Mouse (Mus musculus): ENCODE results near the gene Arhgap9. TPM values are rescaled to one million over a fixed set of nuclear protein-coding genes. Genes with fewer than 3 reads are reported as not detected.

The Arhgap9 gene
- 12.2 and 13.2 TPM in 2 replicates for polyA plus RNA-seq (2015; fragmentation: Nextera tagmentation; extraction: Ambion mirVana)

DNA sequence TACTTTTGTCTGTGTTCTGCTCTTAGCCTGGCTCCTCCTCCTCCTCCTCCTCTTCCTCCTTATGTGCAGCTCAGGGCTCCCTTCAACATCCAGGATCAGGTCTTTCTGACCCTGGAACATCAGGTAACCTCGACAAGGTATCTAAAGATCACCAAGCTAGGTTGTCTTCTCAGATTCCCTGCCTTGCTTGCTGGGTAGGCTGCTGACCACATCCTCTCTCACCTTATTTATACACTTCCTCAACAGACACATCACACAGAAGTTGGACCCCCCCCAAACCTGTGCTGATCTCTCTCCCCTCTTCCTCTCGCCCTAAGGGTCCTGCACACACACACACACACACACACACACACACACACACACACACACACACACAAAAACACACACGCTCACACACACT, at the start of gene Arhgap9:
TSS of gene Arhgap9 (plus strand) at position 344 of the 400 bp plus-strand sequence.
- Histone ChIP-seq H3K4me2 (ENCODE audit: low read depth, low read length) (0 out of 2 replicates have a peak within 1 kb of the TSS, but pooled peaks have one; percentile 7), H3K4me1 (ENCODE audit: control insufficient read depth, low read depth, low read length) (peaks cover 28% of the 10 kb centered on the region)

DNA sequence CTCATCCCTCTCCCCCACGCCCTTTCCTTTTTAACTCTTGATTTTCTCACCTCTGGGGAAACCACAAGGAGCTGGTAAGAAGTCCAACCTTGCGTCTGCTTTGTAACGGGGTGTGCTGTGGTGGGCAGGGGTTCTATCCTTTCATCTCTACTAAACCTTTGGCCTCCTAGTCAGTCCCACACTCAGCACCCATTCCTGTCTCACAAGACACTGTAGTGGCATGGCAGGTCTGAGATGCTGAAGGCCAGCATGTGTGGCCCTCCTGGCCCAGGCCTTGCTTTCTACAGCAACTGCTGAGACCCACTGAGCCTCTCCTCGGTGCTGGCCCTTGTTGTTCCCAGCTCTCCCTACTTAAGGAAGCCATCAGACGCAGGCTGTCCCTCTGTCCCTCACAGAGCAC, 49.4 kb upstream of the Arhgap9 start:
- peaks cover 21% of the 10 kb centered on the region for H3K4me1 ChIP-seq (ENCODE audit: control insufficient read depth, low read depth, low read length)
- no peaks in the 10 kb centered on the region for H3K9me3 ChIP-seq (replicated peaks; ENCODE audit: control insufficient read depth, low read length)
- no peak overlapping the region for H3K27ac ChIP-seq (ENCODE audit: low read length)
- no peak overlapping the region for H3K4me2 ChIP-seq (ENCODE audit: low read depth, low read length)
- no peaks in the 10 kb centered on the region for H3K27me3 ChIP-seq (ENCODE audit: control insufficient read depth, insufficient read depth, low read depth, low read length)
- no peak for ATAC-seq (ENCODE audit: low read depth)
- no peak overlapping the region for H3K4me3 ChIP-seq (ENCODE audit: low read depth, low read length)
- 81% methylated on average over 5 of the region's 5 CpGs for WGBS (ENCODE audit: insufficient replicate concordance)
- peaks cover 20% of the 10 kb centered on the region; the same call in 1 of the 2 replicates for H3K36me3 ChIP-seq (ENCODE audit: control insufficient read depth, insufficient read depth)
- no peak overlapping the region for H3K9ac ChIP-seq (ENCODE audit: low read depth, low read length)

More for the DNA sequence above, at the start of gene Arhgap9:
- 51% methylated on average over 3 of the region's 3 CpGs for WGBS (ENCODE audit: insufficient replicate concordance)
- peaks cover 5% of the 10 kb centered on the region for H3K27me3 ChIP-seq (ENCODE audit: control insufficient read depth, insufficient read depth, low read depth, low read length)
- H3K27ac ChIP-seq (ENCODE audit: low read length), result peak within 1 kb of the TSS; percentile 36
- no peak within 1 kb of the TSS for H3K9ac ChIP-seq (ENCODE audit: low read depth, low read length)
- H3K9me3 ChIP-seq (replicated peaks; ENCODE audit: control insufficient read depth, low read length), result no peaks in the 10 kb centered on the region
- no peaks in the 10 kb centered on the region for H3K36me3 ChIP-seq (ENCODE audit: control insufficient read depth, insufficient read depth)
- 0 out of 2 replicates have a peak within 1 kb of the TSS, but pooled peaks have one; percentile 1 for H3K4me3 ChIP-seq (ENCODE audit: low read depth, low read length)
- no peak for ATAC-seq (ENCODE audit: low read depth)

DNA sequence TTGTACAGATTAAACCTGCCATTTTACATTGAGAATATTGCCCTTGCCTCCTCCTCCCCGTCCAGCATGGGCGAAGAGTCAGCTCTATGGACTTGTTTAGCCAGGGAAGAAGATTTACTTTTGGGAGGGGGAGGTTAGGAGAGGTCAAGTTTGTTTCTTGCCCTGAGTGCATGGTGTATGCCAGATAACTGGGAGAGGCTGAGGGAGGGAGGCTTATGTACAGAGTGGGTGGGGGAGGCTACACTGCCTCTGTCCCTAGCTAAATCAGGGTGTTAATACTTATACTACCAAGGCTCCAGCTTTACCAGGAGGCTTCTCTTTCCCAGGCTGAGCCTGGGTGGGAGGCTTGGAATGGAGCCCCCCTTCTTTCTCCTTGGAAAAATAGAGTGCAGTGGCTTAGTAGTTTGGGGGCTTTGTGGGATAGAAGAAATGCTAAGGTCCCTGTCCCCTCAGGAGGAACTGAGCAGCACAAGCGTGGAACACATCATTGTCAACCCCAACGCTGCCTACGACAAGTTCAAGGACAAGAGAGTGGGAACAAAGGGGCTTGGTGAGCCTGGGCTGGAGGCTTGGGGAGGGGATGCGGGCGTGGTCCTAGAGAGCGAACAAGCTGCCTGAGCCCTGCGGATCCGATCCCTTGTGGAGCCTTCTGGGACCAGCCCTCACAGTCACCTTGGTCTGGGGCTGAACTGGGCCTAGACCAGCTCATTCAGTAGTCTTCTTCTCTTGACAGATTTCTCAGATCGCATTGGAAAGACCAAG, 47.3 kb upstream of the Arhgap9 start:
- H3K36me3 ChIP-seq (ENCODE audit: control insufficient read depth, insufficient read depth), result peaks cover 30% of the 10 kb centered on the region

DNA sequence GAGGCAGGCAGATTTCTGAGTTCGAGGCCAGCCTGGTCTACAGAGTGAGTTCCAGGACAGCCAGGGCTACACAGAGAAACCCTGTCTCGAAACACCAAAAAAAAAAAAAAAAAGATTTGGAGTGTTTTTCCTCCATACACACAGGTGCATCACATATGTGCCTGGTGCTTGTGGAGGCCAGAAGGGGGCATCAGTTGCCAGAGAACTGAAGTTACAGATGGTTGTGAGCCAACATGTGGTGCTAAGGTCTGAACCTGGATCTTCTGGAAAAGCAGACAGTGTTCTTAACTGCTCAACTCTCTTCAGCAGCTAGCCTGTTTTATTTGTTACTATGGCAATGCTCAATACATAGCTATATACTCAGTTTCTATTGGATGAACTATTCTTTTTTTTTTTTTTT, 42.0 kb upstream of the Arhgap9 start:
- WGBS (ENCODE audit: insufficient replicate concordance), result 78% methylated on average over 2 of the region's 2 CpGs
- ATAC-seq (ENCODE audit: low read depth), result no peak

More for the DNA sequence above, 47.3 kb upstream of the Arhgap9 start:
- ATAC-seq (ENCODE audit: low read depth), result peak; percentile 65
- H3K9me3 ChIP-seq (replicated peaks; ENCODE audit: control insufficient read depth, low read length), result no peaks in the 10 kb centered on the region
- no peaks in the 10 kb centered on the region for H3K27me3 ChIP-seq (ENCODE audit: control insufficient read depth, insufficient read depth, low read depth, low read length)
- no peak overlapping the region for H3K27ac ChIP-seq (ENCODE audit: low read length)
- H3K4me1 ChIP-seq (ENCODE audit: control insufficient read depth, low read depth, low read length), result peaks cover 11% of the 10 kb centered on the region
- no peak overlapping the region for H3K4me3 ChIP-seq (ENCODE audit: low read depth, low read length)
- WGBS (ENCODE audit: insufficient replicate concordance), result 84% methylated on average over 11 of the region's 11 CpGs
- no peak overlapping the region for H3K9ac ChIP-seq (ENCODE audit: low read depth, low read length)
- no peak overlapping the region for H3K4me2 ChIP-seq (ENCODE audit: low read depth, low read length)

DNA sequence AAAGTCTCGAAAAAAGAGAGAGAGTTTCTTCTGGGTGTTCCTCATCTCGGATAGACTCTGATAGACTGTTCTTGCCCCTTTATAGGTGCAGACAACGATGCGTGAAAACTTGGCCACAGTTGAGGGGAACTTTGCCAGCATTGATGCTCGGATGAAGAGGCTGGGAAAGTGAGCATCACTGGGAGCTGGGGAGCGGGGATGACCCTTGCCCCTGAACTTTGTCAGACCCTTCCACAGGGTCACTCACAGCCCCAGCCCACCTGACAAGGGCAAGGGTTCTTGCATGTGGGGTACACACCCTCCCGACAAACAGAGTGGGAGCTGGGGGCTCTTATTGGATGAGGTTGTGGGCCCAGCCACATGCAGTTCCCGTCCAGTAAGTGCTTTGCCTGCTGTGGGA, 40.4 kb upstream of the Arhgap9 start:
- Histone ChIP-seq H3K4me1 (ENCODE audit: control insufficient read depth, low read depth, low read length) (peaks cover 8% of the 10 kb centered on the region), H3K27me3 (ENCODE audit: control insufficient read depth, insufficient read depth, low read depth, low read length) (no peaks in the 10 kb centered on the region), H3K4me2 (ENCODE audit: low read depth, low read length) (no peak overlapping the region), H3K9me3 (replicated peaks; ENCODE audit: control insufficient read depth, low read length) (no peaks in the 10 kb centered on the region), H3K9ac (ENCODE audit: low read depth, low read length) (no peak overlapping the region), H3K27ac (ENCODE audit: low read length) (no peak overlapping the region), H3K4me3 (ENCODE audit: low read depth, low read length) (no peak overlapping the region), H3K36me3 (ENCODE audit: control insufficient read depth, insufficient read depth) (peaks cover 69% of the 10 kb centered on the region)
- ATAC-seq (ENCODE audit: low read depth), result no peak
- WGBS (ENCODE audit: insufficient replicate concordance), result 78% methylated on average over 8 of the region's 8 CpGs

More for the DNA sequence above, 42.0 kb upstream of the Arhgap9 start:
- H3K9ac ChIP-seq (ENCODE audit: low read depth, low read length), result no peak overlapping the region
- peaks cover 3% of the 10 kb centered on the region; the same call in 1 of the 2 replicates for H3K4me1 ChIP-seq (ENCODE audit: control insufficient read depth, low read depth, low read length)
- H3K4me3 ChIP-seq (ENCODE audit: low read depth, low read length), result no peak overlapping the region
- peaks cover 71% of the 10 kb centered on the region for H3K36me3 ChIP-seq (ENCODE audit: control insufficient read depth, insufficient read depth)
- H3K4me2 ChIP-seq (ENCODE audit: low read depth, low read length), result no peak overlapping the region
- no peaks in the 10 kb centered on the region for H3K9me3 ChIP-seq (replicated peaks; ENCODE audit: control insufficient read depth, low read length)
- H3K27me3 ChIP-seq (ENCODE audit: control insufficient read depth, insufficient read depth, low read depth, low read length), result no peaks in the 10 kb centered on the region
- H3K27ac ChIP-seq (ENCODE audit: low read length), result no peak overlapping the region

DNA sequence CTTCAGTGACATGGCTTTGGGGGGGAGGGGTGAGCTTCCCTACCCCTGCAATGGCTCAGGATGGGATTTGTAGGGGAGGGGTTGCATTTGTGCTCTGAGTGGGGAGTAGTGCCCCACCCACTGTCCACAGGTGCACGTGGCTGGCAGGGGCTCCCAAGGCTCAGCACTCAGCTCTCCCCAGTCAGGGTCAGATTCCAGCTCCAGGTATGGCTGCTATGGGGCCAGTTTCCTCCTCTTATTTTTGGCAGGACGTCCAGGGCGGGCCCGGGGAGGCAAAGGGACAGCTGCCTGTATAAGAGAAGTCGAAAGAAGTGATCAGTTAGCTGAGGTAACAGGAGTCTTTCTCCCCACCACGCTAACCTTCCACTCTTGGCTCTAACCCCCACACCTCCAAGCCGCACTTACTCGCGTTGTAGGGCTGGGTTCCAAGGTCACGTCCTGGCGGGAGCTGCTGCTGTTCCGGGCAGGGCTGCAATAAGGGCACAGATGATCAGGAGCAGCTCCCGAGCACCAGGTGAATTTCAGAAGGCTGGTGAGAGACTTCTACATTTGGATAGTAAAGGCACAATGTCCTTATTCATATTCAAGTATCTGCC, 39.0 kb upstream of the Arhgap9 start:
- Histone ChIP-seq H3K27ac (ENCODE audit: low read length) (no peak overlapping the region), H3K9me3 (replicated peaks; ENCODE audit: control insufficient read depth, low read length) (no peaks in the 10 kb centered on the region), H3K36me3 (ENCODE audit: control insufficient read depth, insufficient read depth) (peaks cover 68% of the 10 kb centered on the region), H3K4me1 (ENCODE audit: control insufficient read depth, low read depth, low read length) (peaks cover 22% of the 10 kb centered on the region), H3K4me2 (ENCODE audit: low read depth, low read length) (no peak overlapping the region), H3K4me3 (ENCODE audit: low read depth, low read length) (no peak overlapping the region), H3K27me3 (ENCODE audit: control insufficient read depth, insufficient read depth, low read depth, low read length) (no peaks in the 10 kb centered on the region), H3K9ac (ENCODE audit: low read depth, low read length) (no peak overlapping the region)
- ATAC-seq (ENCODE audit: low read depth), result no peak
- 75% methylated on average over 13 of the region's 13 CpGs for WGBS (ENCODE audit: insufficient replicate concordance)

DNA sequence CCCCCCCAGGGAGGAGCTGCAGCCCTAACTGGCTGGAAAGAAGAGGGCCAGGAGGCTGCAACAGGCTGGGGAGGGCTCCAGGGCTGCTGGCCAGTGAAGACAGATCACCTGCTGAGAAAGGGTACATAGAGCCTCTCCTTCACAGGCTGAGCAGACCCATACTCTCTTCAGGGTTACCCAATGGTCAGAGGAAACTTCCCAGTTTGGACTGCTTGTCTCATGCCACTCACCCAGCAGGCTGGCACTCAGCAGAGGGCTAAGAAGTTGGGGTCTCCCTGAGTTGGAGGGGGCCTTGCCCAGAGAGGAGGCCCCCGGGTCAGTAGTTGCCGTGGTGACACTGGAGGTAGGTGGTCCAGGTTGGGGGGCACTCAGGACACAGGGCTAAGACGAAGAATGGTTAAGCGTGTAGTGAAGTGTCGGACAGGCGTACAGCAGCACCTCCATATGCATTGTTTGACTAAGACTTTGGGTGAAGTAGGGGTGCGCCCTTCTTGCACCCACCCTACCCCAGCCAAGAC, 37.6 kb upstream of the Arhgap9 start:
- Histone ChIP-seq H3K27me3 (ENCODE audit: control insufficient read depth, insufficient read depth, low read depth, low read length) (no peaks in the 10 kb centered on the region), H3K4me1 (ENCODE audit: control insufficient read depth, low read depth, low read length) (peaks cover 25% of the 10 kb centered on the region), H3K27ac (ENCODE audit: low read length) (no peak overlapping the region), H3K36me3 (ENCODE audit: control insufficient read depth, insufficient read depth) (peaks cover 60% of the 10 kb centered on the region), H3K4me2 (ENCODE audit: low read depth, low read length) (no peak overlapping the region), H3K4me3 (ENCODE audit: low read depth, low read length) (no peak overlapping the region), H3K9ac (ENCODE audit: low read depth, low read length) (no peak overlapping the region), H3K9me3 (replicated peaks; ENCODE audit: control insufficient read depth, low read length) (no peaks in the 10 kb centered on the region)
- ATAC-seq (ENCODE audit: low read depth), result no peak
- WGBS (ENCODE audit: insufficient replicate concordance), result 92% methylated on average over 7 of the region's 7 CpGs

DNA sequence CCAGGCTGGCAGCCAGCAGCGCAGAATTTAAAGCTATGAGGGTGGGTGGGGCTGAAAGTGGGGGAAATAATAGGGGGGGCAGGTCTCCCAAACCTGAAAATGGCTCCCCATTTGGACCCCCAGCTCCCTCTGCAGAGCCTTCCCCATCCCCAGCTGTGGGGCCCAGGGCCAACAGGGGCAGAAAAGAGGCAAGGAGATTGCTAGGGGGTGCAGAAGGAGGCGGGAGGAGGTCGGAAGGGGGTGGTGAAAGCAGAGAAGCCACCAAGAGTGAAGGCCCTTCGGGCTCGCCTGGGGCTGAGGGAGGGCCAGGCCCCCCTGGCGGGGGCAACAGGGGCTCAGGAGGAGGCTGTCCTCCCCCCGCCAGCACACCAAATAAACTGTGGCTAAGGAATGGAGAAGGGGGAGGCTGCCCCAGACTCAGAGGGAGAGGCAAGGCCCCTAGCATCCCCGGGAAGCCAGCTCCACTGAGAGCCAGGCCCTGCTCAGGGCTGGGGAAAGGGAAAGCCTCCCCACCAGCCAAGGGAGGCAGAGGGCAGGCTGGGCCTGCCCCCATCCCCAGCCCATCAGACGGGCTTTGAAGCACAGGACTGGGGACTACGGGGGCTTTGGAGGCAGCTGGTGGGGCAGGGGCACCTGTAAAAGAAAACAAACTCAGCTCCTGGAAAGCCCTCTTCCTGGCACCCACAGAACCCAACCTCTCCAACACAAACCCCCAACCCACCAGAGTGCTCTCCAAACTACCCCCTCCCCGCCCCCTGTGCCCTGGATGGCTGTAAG, 36.9 kb upstream of the Arhgap9 start:
- Histone ChIP-seq H3K27ac (ENCODE audit: low read length) (no peak overlapping the region), H3K36me3 (ENCODE audit: control insufficient read depth, insufficient read depth) (peaks cover 54% of the 10 kb centered on the region), H3K4me1 (ENCODE audit: control insufficient read depth, low read depth, low read length) (peaks cover 31% of the 10 kb centered on the region), H3K9me3 (replicated peaks; ENCODE audit: control insufficient read depth, low read length) (no peaks in the 10 kb centered on the region), H3K4me3 (ENCODE audit: low read depth, low read length) (no peak overlapping the region), H3K4me2 (ENCODE audit: low read depth, low read length) (no peak overlapping the region), H3K27me3 (ENCODE audit: control insufficient read depth, insufficient read depth, low read depth, low read length) (no peaks in the 10 kb centered on the region), H3K9ac (ENCODE audit: low read depth, low read length) (no peak overlapping the region)
- 85% methylated on average over 11 of the region's 11 CpGs for WGBS (ENCODE audit: insufficient replicate concordance)
- ATAC-seq (ENCODE audit: low read depth), result no peak
